Mouse (Mus musculus) forelimb bud, embryonic 11.5 days (tissue): Measurements from ENCODE around the gene Tent5c.
A peak's percentile ranks its signal among the peaks of the same experiment; 100 is the strongest.

ENCODE experiments used
- DNase-seq: peaks from one replicate; pipeline ENCODE4 v3.0.0-alpha.2; 2012; ENCODE audit warnings: low read depth, low spot score

The Tent5c gene

DNA sequence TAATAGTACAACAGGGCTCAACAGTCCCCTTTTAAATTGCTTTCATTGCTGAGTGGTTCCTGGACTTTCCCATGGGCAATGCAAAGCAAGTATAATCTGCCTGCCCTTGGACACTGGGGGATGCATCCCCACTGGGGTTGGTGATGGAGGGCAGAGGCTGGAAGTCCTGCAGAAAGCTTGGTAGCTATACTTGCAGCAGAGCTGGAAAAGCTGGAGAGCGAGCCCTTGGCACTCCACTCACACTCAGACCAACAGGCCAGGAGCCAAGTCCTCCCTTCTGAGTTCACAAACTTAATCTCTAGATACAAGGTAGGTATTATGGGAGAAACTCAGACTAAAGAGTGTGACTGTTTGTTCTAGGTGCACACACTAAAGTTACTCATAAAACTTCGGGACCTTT is 2.1 kb downstream of the Tent5c start:
- DNase-seq = no peak

DNA sequence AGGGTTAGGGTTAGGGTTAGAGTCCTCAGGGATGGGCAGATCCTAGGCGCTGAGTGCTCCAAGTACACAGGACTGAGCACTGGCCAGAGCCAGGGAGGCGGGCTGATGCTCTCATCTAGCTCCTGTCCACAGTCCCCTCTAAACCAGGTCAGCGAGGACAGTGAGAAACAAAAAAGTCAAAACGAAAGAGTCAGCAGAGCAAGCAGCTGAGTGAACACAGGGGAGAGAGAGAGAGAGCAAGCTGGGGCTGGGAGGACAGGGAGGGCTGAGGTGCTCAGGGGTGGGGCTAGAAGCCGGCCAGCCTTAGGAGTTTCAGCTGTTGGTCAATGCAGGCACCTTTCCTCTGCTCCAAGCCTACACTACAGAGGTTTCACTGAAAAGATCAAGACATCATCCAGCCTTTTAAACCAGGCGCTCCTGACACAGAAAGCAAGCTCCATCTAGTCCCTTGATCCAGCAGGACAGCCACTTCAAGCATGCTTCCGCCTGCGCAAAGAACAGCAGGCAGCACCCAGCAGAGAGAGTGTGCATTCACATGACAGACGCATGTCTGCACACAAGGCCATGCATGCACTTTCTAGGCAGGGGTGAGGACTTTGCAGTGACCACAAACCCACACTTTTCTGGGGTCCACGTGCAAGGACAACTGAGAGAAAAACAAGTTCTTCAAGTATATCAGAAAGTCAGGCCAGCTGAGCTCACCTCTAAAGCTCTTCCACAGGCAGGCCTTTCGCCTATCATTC is 3.6 kb downstream of the Tent5c start:
- no peak for DNase-seq

DNA sequence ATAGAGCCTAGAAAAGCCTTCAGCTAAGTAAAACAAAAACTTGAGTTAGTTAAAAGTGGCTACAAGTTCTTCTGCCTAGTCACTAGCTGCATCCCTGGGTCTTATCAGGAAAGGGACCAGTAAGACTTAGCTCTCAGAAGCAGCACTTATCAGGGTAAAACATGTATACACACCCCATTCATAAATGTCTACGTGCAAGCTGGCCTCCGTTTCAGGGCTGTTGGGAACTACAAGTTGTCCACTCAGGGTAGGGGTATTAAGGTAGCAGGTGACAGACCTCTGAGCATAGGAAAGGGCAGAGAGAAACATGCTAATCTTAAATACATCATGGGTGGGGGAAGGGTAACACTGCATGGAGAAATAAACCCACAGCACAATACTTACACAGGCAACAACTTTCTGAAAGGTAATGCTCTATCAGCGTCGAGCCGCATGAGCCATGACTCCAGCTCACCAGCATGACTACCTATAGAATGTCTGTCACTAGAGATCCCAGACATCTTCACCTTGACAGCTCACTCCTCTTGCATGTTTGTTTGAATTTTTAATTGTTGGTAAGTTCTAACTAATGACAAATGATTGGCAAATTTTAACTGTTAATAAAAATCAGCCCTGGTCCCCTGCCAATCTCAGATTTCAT is 6.0 kb downstream of the Tent5c start:
- DNase-seq = no peak

DNA sequence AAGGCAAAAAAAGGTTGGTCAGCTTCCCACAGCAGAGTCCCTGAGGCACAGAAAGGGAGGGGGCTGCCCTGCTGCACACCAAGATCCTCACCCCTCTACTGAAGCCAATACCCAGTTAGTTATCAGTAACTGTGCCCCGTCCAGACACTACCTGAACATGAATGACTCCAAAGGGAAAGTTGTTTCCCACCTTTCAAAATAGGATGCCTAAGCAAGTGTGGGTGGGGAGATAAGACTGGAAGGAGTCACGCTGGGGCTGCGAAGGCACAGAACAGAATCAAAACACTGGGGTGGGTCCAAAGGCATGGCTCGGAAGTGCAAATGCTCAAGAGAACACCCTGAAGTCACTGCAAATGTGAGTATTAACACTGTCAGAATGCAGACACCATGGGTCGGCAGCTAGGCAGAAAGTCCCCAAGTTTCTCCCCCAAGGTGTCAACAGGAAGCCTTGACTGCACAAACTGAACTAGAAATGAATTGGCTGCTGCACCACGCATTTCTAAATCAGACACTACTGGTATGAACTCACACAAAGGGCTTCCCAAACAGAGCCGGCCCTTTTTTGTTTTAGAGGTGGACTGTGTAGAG is 6.7 kb downstream of the Tent5c start:
- no peak for DNase-seq

DNA sequence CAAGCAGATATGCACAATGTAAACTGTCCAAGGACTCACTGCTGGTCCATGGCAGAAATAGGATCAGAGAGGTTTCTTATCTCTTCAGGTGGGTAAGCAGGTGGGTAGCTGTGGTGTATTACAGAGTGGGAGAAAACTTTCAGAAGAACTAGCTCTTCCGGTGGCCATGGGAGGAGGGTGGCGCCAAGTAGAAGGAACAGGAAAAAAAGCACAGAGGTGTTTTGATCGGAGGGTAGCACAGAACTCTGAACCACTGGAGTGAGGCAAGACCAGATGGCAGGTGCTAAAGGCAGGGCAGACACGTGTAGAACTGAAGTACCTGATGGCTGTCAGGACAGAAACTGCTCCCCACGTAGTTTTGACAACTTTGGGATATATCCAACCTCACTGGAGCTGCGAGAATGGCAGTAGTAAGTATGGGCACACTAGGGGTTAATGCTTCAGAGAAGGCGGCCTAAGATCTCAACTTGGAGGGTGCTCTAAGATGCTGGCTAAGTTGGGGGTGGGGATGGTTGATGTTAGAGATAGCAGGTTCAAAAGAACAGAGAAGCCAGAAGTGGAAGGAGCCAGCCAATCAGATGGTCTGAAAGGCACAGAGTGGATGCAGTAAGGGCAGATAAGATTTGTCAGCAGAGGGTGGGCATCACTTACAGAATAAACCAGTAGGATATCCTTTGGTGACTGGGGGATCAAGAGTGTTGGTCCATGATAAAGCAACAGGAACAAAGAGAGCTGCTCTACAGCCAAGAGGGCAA is 8.7 kb downstream of the Tent5c start:
- DNase-seq = no peak

DNA sequence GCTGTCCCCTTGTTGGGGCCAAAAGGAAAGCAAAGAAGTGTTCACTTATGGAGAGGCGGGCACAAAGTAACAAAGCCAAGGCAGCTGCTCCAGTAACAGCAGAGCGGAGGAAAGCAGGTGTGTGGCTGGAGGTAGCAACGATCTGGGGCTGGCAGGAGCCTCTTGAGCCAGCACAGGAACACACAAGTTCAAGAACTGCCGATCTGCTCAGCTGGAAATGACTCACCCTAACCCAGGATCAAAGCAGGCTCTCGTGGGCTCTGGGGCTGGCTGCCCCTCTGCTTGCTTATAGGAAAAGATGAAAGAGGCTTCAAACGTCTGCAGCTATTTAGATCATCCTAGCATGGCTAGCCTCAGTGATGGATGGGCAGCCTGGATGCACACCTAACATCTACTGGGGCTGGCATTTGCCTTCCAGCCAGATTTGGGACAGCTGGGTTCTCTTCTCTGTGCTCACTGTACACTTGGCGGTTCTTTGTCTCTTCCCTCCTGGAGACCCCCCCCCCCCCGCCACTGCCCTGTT is 14.1 kb downstream of the Tent5c start:
- no peak for DNase-seq

DNA sequence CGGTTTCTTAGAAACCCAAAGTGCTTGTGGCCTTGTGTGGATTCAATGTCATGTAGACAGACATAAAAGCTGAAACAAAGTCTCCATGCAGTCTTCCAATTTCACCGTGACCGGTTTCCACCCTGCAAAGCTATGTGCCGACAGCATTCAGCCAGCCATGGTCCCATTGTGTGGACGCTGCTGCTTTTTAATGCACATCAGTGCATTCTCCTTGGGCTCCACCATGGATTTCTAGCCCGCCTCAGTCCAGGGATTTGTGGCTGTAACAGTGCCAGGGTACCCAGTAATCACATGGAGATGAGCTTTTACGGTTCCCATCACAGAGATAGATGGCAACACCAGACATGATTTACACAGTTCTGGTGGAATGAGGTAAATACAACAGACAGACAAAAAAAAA is 14.6 kb downstream of the Tent5c start:
- DNase-seq = no peak

DNA sequence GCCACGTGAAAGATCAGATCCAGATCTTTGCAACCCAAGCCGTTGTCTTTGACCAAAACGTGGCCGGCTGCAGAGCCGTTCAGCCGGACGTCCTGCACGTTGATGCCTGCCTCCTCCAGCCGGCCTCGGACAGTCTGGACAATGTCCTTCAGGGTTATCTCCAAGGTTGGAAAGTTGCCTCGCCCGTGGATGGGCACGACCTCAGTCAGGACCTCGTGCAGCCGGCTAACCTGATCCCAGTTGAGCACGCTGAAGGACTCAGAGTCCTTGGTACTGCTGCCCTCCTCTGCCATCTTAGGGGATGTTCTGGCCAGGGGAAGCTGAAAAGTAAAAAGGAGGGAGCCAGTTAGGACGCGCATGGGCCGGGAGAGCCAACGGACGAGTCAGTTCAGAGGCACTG is 16.0 kb downstream of the Tent5c start:
- no peak for DNase-seq

DNA sequence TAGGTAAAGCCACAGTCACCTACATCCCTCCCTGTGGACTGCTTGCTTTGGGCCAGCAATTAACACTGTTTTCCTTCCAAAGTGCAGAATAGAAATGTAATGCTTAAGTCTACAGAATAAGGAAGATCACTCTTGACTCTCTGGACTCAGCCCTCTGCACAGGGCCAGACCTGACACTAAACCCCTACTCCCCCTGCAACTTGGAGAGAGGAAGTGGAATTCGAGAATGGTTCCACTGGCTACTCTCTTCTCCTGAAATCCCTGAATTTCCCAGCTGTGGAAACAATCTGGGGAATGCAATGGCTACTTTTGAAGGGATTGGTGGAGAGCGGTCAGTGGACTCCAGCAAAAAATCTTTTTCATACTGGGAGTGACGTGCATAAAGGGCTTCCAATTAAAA is 18.2 kb downstream of the Tent5c start:
- DNase-seq = no peak

DNA sequence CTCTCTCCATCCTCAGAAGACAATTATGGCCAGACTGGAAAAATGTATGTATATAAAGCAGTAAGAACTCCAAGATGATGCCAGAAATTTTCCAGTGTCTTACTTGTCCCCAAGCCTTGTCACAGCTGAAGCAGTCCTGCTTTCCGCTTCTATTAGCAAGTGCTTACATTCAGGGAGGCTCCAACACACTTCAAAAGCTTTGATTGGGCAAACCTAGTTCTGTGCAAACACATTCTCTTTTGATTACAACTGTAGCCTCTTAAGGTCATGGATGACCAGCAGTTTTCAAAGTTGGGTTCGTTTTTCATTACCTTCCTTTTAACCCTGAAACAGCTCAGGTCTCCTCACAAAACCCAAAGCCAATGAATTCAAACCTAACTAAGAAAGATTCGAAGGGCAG is 19.0 kb downstream of the Tent5c start:
- DNase-seq = no peak

DNA sequence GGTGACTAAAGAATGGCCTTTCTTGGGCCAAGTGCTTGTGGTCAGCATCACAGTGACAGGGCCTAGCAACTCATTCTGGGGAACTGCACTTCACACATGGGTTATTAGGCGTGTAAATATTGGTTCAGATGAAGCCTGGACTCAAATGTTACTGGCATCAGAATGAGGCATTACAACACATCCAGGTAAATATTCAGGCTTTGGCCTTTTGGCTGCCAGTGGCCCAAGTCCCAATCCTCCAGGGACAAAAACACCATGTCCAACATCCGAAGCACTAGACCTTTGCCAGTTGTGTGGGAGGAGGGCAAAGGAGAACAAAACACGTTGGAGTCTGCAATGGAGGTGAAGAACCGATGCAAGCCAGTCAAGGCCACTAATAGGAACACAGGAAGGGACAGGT is 22.6 kb downstream of the Tent5c start:
- DNase-seq = no peak

DNA sequence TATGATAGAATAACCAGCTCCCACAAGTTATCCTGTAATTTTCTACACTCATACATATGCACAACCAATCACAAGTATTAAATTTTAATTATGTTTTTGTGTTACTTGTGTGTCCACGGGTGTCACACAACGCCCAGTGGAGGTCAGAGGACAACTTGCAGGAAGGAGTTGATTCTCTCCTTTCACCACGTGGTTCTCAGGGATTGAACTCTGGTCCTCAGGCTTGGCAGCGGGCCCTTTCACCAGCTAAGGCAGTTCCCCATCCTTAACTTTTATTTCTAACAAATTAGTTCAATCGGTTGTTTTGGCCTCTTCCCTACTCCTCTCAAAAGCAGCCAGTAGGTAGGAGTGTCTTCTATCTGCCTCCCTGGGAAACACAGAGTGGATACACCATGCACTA is 24.5 kb downstream of the Tent5c start:
- DNase-seq = no peak

DNA sequence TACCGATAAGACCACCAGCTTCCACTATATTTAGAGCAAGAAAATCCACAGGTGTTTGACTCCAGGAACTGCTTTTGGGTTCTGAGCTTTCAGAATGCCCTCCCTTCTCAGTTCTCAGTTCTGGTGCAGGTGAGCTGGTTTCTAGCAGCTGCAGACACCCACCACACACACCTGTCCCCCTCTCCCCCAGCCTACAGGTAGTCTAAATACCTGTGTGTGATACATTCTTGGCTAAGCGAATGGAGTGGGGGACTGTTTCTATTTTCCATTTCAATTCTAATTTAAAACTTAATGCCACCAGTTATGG is 25.2 kb downstream of the Tent5c start:
- DNase-seq = no peak

DNA sequence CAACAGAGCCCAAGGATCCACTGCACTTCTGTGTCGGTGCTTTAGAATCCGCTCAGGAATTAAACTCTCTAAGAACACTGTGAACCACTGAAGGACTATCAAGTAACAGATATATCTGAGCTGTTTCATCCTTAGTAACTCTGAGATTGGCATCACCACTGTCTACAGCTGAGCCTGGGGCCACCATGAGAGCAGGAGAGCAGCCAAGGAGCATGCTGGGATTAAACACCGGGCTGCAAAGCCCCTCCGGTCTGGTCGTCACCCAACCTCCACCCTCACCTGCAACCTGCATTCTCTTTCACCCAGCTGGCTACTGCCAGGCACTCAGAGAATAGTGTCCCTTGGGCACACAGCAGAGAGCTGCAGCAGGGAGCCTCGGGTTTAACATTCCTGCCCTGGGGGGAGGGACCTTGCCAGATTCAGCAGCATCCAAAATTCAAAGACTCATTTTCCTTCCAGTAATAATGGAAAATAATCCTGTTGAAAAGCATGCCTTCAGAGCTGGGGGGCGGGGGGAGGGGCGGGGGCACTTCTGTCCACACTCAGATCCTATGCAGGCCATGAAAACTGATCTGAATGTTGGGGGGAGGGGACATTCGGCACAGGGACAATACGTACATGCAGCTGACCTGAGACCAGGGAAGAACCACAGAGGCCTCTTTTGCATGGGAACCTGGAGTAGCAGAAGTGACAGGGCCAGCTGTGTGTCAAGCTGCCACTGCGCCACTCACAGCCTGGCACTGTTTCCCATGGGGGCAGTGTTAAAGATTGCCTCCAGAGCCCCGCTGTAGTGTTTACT is 25.8 kb downstream of the Tent5c start:
- peak; percentile 43 for DNase-seq

DNA sequence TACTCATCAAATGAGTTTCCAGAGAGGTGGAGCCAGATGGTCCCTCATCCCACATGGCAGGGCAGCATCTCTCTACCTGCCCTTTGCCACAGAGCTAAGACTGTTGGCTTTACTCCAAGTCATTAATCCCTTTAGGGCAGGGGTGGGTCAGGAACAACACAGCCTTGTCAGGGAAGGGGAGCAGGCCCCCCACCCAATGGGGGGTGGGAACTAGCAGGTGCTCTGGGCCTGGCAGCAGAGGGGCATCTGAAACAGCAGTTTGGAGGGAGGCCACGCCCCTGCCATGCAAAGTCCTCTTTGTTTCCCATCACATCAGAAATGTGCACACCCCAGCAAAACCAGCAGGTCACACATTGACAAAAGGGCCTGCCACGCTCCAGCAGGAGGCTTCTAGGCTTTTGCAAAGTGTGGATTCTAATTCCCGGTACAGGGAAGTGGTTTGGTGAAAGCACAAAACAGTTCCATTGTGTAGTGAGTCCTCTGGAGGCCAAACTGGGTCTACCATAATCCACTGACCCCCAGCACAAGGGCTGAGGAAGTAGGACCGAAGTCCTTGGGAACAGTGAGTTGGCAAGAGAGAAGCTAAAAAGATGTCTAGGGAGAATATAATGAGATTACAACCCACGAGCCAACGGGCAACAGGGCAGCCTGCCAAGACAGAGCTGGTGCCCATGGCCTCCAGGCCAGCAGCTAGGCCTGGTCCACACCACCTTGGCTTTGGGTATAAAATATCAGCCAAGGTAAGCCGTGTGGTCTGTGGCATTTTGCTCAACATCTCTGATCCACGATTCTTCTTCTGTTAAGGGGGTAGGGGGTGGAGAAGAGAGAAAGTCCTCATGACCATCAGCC is 26.7 kb downstream of the Tent5c start:
- no peak for DNase-seq

DNA sequence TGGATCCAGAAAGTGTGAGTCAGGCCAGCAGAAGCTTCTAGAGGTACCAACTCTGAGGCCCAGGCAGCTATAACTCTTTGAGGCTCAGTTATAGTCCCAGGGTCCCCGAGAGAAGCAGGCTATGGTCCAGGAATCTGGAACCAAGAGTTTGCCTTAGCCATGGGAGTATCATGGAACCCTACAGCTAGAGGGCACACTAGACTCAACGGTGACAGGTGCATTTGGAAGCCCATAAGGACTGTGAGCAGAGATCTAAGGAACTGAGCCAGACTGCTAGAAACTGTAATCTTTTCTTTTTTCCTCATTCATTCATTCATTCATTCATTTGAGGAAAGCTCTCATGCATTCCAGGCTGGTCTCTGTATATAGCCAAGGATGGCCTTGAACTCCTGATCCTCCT is 28.6 kb downstream of the Tent5c start:
- no peak for DNase-seq

DNA sequence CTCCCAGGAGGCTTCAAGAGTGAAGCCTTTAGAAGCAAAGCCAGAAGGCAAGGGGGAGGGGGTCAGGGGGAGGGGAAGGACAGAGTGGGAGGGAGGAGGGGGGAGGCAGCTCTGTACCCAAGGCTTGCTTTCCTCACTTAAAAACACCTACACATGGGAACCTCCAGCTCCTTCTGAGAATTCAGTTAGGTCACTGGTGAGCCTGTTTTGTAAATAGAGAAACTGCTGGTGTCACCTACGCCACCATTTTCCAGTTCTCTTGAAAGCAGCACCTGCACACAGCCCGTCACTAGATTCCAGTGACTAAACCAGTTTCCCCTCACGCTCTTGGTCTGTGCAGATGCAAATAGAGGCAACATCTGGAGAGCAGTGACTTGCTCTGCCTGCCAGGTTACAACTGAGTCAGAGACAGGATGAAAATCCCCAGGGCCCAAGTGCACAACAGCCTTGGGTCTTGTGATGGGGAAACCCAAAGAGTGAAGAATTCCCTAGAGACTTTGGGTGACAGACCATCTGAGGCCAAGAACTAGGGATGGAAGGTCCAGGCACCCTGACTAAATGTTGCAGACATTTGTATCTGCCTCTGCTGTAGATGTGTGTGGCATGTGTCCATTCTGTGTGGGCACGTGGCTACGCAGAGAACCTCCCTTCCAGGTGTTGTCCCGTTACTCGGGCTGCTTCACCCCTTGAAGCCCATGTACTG is 45.2 kb downstream of the Tent5c start:
- no peak for DNase-seq

DNA sequence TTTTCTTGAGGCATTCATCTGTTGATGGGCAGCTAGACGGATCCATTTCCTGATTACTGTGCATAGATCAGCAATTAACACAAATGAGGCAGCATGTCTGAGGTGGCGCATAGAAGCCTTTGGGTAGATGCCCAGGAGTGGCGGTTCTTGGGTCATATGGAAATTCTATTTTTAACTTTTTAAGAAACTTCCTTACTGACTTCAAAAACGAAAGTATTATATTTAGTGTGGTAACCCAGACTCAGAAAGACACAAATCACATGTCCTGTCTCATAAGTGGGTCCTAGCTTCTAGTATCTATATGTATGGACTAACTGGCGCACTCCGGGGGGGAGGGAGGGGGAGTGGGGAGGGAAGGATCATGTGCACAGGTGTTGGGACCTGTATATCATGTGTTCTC is 46.6 kb downstream of the Tent5c start:
- no peak for DNase-seq

DNA sequence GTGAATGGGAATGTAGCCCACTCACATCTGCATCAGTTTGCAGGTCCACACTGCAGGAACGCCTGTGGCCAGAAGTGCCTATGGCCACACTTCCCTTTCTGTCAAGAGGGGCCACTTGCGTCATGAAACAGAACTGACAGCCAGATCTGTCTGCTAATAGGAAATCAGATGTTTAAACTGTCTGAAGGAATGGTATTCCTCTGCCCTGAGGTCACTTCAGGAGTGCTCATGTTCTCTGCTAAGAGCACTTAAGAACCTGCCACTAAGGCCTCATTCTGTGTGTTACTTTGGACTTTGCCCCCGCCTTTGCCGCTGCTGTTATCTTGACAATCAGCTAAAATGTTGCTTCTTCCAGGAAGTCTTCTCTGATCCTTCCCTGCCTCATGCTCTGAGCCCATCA is 48.4 kb downstream of the Tent5c start:
- DNase-seq = no peak

DNA sequence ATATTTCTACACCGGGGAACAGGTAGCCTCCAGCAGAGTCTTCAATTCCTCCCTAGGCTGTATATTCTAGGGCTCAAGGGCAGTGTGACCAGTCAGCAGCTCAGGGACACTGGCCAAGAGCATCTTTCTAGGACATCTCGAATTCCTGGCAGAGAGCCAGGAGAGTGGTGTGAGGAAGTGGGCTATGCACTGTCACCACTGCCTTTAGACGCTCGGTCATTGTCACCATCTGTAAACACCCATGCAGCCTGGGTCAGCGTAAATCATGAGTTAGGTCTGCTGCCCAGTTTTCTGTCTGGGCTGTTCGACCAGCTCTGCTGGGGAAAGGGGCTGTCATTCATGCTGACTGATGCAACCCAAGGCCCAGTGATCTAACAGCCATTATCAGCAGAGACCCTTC is 49.1 kb downstream of the Tent5c start:
- no peak for DNase-seq
